Mouse (Mus musculus): ENCODE data around the gene Rassf7.
"Not testable (repeated sequence)": the region's sequence is repeated elsewhere in the genome, so short reads cannot be mapped to it uniquely, and the experiment has no call there.

The Rassf7 gene

DNA sequence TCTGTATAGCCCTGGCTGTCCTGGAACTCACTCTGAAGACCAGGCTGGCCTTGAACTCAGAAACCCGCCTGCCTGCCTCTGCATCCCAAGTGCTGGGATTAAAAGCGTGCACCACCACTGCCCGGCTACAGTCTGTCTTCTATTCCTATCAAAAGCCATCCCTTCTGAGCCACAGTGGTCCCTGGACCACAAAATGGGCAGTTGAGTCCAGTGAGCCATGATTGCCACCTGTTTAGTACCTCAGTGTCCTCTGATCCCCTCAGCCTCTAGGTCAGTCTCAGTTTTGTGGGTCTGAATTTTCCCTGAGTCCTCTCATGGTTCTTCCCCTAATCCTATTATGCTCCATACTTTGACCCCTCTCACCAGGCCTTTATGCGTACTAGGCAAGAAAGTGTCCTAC is 12.1 kb downstream of the Rassf7 start:
- DNase-seq = no peak

DNA sequence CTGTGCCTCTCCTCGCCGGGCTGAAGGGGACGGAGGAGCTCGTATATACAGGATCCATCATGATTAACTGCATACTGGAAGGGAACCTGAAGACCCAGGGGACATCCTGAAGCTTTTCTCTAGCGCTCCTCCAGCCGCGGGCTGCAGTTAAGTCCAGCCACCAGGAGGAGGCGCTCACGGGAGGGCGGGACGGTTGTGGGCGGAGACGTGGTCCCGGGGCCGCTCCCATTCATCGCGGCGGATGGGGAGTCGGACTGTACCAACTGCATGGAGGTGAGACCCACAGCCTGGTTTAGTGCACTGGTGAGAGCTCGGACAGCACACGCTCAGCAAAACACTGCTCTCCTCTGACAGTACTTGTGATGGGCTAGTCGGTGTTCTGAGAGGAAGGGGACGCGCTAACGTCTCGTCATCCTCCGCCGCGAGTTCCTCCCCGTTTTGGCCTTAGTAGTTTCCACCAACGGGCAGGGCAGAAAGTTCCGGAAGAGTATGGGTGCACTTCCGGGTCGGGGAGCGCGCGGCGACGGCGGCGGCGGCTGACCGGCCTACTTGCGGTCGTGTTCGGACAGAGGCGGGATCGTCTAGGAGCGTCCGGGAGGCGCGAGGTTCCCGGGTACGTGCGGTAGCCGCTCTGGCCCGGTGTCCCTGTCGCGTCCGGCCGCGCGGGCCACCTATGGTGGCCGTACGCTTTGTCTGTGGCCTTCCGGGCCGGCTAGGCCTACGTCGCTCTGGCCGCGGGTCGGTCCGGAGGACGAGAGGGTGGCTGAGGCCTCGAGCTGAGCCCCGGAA is 12.8 kb downstream of the Rassf7 start, which contains the start of gene Phrf1:
Gene Phrf1 (plus strand): TSS at position 506 of the 789 bp plus-strand sequence.
- peak; percentile 87 to 95 for DNase-seq

DNA sequence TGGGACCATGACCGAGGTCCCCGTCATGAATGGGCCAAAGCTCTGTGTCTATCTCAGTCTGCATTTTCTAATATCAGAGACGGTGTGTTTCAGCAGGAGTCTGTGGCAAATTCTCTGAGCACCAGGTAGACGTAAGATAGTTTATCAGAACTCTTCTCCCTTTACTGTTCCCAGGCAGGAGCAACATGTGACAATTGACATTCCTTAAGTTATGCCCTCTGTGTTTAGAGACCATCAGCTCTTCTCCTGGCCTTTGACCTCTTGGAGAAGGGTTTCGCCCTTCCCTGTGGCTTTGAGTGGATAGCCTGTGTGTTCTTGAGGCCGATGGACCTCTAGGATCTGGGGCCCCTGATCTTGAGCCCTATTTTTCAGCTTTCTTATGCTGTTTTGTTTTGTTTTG is 14.0 kb downstream of the Rassf7 start:
- DNase-seq = no peak

GRCm38 (mm10) chr7:141230570-141230969 is 14.9 kb downstream of the Rassf7 start:
- no peak for DNase-seq

- DNase-seq = no peak
Measured at GRCm38 (mm10) chr7:141231111-141231510, 15.5 kb downstream of the Rassf7 start.

- DNase-seq = no peak
Measured at GRCm38 (mm10) chr7:141231551-141231950, 15.9 kb downstream of the Rassf7 start.

DNA sequence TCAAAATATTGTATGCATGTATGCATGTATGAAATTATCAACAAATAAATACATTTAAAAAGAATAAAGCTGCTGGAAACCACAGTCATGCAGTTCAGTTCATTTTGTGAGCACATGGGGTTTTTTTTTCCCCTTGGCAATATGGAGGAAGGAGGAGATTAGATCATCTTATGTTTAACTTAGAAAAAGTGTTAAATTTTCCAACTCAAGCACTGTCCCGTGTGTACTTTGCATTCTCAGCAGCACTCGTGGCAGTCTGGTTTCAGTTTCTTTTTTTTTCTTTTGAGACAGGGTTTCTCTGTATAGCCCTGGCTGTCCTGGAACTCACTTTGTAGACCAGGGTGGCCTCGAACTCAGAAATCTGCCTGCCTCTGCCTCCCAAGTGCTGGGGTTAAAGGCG is 34.8 kb downstream of the Rassf7 start:
- DNase-seq = not testable (repeated sequence)

DNA sequence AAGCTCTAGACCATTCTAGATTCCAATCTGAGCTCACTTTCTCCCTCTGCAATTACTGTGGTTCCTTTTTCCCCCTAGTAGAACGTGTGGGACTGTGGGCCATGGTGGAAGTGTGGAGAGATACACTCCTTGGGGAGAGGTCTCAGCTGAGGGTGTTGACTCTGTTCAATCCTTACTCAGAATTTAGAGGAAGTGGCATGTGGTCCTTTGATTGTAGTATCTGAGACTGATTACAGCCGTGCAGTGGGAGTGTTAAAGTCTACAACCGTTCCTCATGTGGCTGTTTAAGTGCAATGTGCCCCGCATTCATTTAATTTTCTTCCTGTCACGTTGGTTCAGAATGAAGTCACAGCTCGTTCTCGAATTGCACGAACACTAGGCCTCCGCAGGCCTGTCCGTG is 40.5 kb downstream of the Rassf7 start:
- DNase-seq = no peak

DNA sequence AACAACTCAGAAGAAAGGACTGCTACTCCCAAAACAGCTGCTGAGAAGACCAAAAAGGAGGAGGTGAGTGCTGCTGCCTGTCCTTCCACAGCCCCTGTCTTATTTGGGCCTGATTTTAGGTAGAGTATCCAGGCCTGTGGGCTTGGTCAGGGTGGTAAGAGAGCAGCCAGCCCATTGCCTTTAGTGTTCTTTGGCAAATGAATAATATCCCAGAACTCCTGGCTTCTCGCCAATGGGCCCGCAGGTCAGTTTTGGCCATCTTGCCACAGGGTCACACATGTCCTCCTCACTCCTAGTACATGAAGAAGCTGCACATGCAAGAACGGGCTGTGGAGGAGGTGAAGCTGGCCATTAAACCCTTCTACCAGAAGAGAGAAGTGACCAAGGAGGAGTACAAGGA is 45.8 kb downstream of the Rassf7 start:
- peak in 1 of 2 experiments; percentile 47 for DNase-seq

DNA sequence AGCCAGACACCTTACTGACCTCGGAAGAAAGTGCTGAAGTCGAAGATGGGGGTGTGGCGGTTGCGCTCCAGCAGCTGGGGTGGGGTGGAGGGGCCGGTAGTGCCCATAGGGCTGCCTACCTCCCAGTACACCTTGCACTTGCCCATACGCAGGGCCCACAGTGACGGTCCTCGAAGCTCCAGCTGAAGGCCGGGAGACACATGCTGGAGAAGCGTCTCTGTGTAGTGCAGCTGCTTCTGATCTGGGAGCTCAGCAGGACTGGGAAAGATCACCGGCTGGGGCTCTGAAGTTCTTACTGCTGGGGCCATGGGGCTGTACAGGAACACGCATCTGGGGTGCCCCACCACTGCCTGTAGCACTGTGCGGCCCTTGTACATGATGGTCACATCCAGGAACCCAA is 48.0 kb downstream of the Rassf7 start:
- no peak for DNase-seq

DNA sequence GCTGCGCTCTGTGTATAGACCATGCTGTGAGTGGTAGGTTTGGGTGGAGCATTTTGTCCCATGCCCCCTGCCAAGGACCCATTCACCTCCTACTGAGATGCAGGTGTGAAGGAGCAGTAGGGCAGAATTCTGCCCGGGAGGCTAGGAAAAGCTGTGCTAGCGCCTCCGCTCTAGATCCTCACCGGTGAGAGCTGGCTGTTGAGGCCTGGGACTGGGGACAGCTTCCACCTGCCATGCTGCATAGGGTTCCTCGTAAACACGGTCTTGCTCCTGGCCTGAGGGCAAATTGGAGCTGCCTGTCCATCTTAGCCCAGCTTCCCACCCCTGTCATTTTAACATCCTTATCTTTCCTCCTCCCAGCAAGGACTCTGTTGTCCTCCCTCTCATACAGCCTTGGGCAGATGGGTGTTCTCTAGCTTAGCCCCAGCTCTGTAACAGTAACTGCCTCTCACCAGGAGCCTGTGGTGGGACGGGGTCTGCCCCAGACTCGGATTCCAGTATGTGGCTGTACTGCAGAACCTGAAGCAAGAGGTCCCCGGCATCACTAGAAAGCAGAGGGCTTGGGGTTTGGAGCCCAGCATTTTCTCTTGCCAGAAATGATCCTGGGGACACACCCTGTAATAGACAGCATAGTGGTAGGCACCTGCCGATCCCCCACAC is 48.5 kb downstream of the Rassf7 start:
- no peak for DNase-seq

GRCm38 (mm10) chr7:141264761-141265410 is 49.2 kb downstream of the Rassf7 start:
- DNase-seq = peak in 1 of 2 experiments; percentile 67

DNA sequence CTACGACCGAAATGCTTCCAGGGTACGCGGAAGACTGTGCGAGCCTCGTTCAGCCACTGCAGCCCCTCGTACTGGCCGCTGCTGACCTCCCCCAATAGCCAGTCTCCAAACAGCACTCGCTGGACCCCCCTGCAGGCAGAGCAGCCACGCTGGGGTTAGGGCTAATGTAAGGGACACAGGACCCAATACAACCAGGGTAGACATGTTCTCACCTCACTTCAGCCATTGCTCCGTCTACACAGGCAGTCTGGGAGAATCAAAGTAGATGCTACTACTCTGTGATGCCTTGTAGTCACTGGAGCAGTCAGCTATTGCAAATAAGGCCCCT is 49.7 kb downstream of the Rassf7 start:
- no peak for DNase-seq

GRCm38 (mm10) chr7:141265739-141266561 is 50.3 kb downstream of the Rassf7 start, which contains the start of gene Irf7:
TSS of gene Irf7 (minus strand) at chr7:141266481.
- DNase-seq = peak; percentile 80 to 83
